Mouse (Mus musculus): ENCODE results near the gene Epha2. TPM values are rescaled to one million over a fixed set of nuclear protein-coding genes. Genes with fewer than 3 reads are reported as not detected.
A peak's percentile ranks its signal among the peaks of the same experiment; 100 is the strongest.

The Epha2 gene
- 3.4 and 3.5 TPM in 2 replicates for polyA plus RNA-seq (2016; fragmentation: Nextera tagmentation; extraction: Ambion mirVana)

GRCm38 (mm10) chr4:141301116-141301553 lies at the start of gene Epha2:
Gene Epha2 (plus strand): TSS chr4:141301240.
- Histone ChIP-seq H3K4me3 (peak within 1 kb of the TSS; percentile 62), H3K27me3 (peaks cover 57% of the 10 kb centered on the region), H3K4me1 (peaks cover 31% of the 10 kb centered on the region), H3K9ac (peak within 1 kb of the TSS; percentile 65), H3K9me3 (no peaks in the 10 kb centered on the region), H3K36me3 (no peaks in the 10 kb centered on the region), H3K27ac (no peak within 1 kb of the TSS), H3K4me2 (replicated peaks) (peak within 1 kb of the TSS; percentile 90)
- ATAC-seq (ENCODE audit: insufficient number of reproducible peaks, insufficient read depth, low FRiP score, low TSS enrichment): no peak
- WGBS: 0% methylated on average over 35 of the region's 35 CpGs

- H3K9me3 ChIP-seq: no peaks in the 10 kb centered on the region; the same call in 1 of the 2 replicates
- H3K27ac ChIP-seq: no peak overlapping the region
- peaks cover 11% of the 10 kb centered on the region for H3K4me1 ChIP-seq
- H3K27me3 ChIP-seq: peaks cover 29% of the 10 kb centered on the region
- 75% methylated on average over 2 of the region's 2 CpGs for WGBS
- H3K4me3 ChIP-seq: no peak overlapping the region
- H3K36me3 ChIP-seq: peaks cover 9% of the 10 kb centered on the region; the same call in 1 of the 2 replicates
- H3K4me2 ChIP-seq (replicated peaks): no peak overlapping the region
- ATAC-seq (ENCODE audit: insufficient number of reproducible peaks, insufficient read depth, low FRiP score, low TSS enrichment): no peak
- H3K9ac ChIP-seq: no peak overlapping the region
Observed at GRCm38 (mm10) chr4:141252641-141253040, 48.4 kb upstream of the Epha2 start.

DNA sequence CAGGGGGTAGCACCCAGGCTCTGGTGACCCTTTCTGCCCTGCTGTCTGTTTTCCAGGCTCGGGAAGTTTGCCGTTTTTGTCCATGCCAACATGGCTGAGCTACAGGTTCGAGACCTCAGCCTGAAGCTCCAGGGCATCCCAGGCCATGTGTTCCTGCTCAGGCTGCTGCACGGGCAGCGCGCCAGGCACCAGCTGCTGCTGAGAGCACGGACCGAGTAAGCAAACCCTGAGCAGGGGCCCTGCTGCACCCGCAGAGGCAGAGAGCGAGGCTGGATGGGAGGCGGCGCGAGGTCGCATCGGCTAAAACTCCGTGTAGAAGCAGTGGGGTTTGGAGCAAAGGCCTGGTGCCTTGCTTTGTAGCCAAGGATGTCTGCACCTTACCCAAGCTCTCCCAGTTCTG lies 46.8 kb upstream of the Epha2 start:
- no peak for ATAC-seq (ENCODE audit: insufficient number of reproducible peaks, insufficient read depth, low FRiP score, low TSS enrichment)
- H3K36me3 ChIP-seq: peaks cover 9% of the 10 kb centered on the region; the same call in 1 of the 2 replicates

DNA sequence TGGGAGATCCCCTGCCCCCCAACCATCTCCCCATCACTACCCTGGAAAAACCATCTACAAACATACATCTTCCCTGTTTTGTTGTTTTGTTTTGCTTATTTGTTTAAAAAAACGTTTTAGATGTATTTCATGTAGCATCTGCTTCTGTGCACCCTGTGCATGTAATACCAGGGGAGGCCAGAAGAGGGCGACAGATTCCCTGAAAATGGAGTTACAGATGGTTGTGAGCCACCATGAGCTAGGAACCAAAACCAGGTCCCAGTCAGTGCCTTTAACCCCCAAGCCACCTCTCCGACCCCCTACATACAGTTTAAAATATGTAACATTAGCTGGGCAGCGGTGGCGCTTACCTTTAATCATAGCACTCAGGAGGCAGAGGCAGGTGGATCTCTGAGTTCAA lies 43.6 kb upstream of the Epha2 start:
- Histone ChIP-seq H3K4me2 (replicated peaks) (no peak overlapping the region), H3K4me1 (peaks cover 9% of the 10 kb centered on the region; the same call in 1 of the 2 replicates), H3K27me3 (no peaks in the 10 kb centered on the region), H3K4me3 (no peak overlapping the region), H3K27ac (no peak overlapping the region), H3K36me3 (peaks cover 9% of the 10 kb centered on the region; the same call in 1 of the 2 replicates), H3K9me3 (no peaks in the 10 kb centered on the region; the same call in 1 of the 2 replicates), H3K9ac (no peak overlapping the region)
- WGBS: 69% methylated on average over 5 of the region's 5 CpGs
- no peak for ATAC-seq (ENCODE audit: insufficient number of reproducible peaks, insufficient read depth, low FRiP score, low TSS enrichment)

More for the DNA sequence above, 46.8 kb upstream of the Epha2 start:
- H3K9ac ChIP-seq: no peak overlapping the region
- H3K4me2 ChIP-seq (replicated peaks): no peak overlapping the region
- H3K4me1 ChIP-seq: 0 out of 2 replicates have a peak, but pooled peaks cover 4% of the 10 kb centered on the region
- no peaks in the 10 kb centered on the region; the same call in 1 of the 2 replicates for H3K9me3 ChIP-seq
- H3K27ac ChIP-seq: no peak overlapping the region
- WGBS: 71% methylated on average over 16 of the region's 16 CpGs
- H3K4me3 ChIP-seq: no peak overlapping the region
- peaks cover 13% of the 10 kb centered on the region for H3K27me3 ChIP-seq

GRCm38 (mm10) chr4:141259413-141259812 lies 41.6 kb upstream of the Epha2 start:
- H3K4me3 ChIP-seq: no peak overlapping the region
- H3K4me2 ChIP-seq (replicated peaks): no peak overlapping the region
- H3K9ac ChIP-seq: no peak overlapping the region
- ATAC-seq (ENCODE audit: insufficient number of reproducible peaks, insufficient read depth, low FRiP score, low TSS enrichment): no peak
- no peak overlapping the region for H3K27ac ChIP-seq
- H3K9me3 ChIP-seq: no peaks in the 10 kb centered on the region; the same call in 1 of the 2 replicates
- peaks cover 9% of the 10 kb centered on the region; the same call in 1 of the 2 replicates for H3K36me3 ChIP-seq
- peaks cover 9% of the 10 kb centered on the region; the same call in 1 of the 2 replicates for H3K4me1 ChIP-seq
- 80% methylated on average over 12 of the region's 12 CpGs for WGBS
- H3K27me3 ChIP-seq: no peaks in the 10 kb centered on the region

- no peak for ATAC-seq (ENCODE audit: insufficient number of reproducible peaks, insufficient read depth, low FRiP score, low TSS enrichment)
- peaks cover 6% of the 10 kb centered on the region; the same call in 1 of the 2 replicates for H3K4me1 ChIP-seq
- H3K4me2 ChIP-seq (replicated peaks): no peak overlapping the region
- peaks cover 9% of the 10 kb centered on the region; the same call in 1 of the 2 replicates for H3K36me3 ChIP-seq
- no peak overlapping the region for H3K4me3 ChIP-seq
- H3K9me3 ChIP-seq: no peaks in the 10 kb centered on the region; the same call in 1 of the 2 replicates
- 59% methylated on average over 16 of the region's 16 CpGs for WGBS
- no peaks in the 10 kb centered on the region for H3K27me3 ChIP-seq
- no peak overlapping the region for H3K9ac ChIP-seq
- H3K27ac ChIP-seq: no peak overlapping the region
Observed at GRCm38 (mm10) chr4:141260007-141260723, 40.9 kb upstream of the Epha2 start.

DNA sequence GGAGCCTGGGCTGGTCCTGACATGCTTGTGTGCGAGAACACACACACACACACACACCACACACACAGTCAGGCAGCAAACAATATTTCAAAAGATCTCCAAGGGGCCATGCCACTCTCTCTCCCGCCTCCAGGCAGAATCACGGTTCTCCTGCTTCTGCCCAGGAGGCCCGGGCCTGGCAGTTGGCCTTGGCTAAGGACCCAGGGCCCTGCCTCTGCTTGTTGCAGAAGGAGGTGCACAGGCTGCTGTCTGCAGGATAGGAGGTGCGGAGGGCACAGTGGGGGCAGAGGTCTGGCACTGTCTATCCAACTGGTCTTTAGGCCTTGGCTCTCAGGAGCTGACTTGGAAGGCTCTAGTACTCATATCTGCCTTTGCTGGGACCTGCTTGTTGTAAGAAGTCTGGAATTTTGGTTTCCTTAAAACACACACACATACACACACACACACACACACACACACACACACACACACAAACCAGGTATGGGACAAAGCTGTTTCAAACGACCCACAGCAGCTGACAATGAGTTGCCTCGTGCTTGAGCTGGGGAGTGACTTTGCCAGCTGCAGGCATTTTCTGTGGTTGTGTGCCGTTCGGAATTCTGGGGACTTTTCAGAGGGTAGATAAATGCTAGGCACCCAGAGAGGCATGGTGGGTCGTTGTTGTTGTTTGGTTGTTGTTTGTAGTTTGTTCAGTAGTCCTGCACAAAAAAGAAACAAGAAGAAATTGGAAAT lies 38.0 kb upstream of the Epha2 start:
- Histone ChIP-seq H3K27me3 (no peaks in the 10 kb centered on the region), H3K4me2 (replicated peaks) (no peak overlapping the region), H3K4me1 (peaks cover 6% of the 10 kb centered on the region; the same call in 1 of the 2 replicates), H3K36me3 (no peaks in the 10 kb centered on the region), H3K27ac (no peak overlapping the region), H3K9me3 (peaks cover 3% of the 10 kb centered on the region; the same call in 1 of the 2 replicates), H3K4me3 (no peak overlapping the region), H3K9ac (no peak overlapping the region)
- ATAC-seq (ENCODE audit: insufficient number of reproducible peaks, insufficient read depth, low FRiP score, low TSS enrichment): no peak
- 77% methylated on average over 10 of the region's 10 CpGs for WGBS

DNA sequence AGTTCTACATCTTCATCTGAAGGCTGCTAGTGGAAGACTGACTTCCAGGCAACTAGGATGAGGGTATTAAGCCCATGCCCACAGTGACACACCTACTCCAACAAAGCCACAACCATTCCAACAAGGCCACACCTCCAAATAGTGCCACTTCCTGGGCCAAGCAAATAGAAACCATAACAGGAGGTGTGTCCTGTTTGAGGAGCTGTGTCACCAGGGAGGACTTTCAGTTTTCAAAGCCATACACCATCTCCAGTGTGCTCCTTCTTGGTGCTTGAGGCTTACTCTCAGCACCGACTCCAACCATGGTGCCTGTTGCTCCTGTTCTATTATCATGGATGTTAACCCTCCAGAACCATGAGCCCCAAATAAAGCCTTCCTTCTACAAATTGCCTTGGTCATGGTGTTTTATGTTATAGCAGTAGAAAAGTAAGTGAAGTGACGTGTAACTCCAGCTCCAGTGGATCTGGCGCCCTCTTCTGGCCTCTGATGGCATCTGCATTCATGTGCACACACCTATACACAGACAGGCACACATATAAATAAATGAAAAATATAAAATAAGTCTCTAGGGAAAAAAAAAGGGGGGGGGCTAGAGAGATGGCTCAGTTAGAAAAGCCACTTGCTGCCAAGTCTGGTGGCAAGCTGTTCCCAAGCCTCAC lies 34.9 kb upstream of the Epha2 start:
- WGBS: 85% methylated on average over 3 of the region's 3 CpGs
- no peaks in the 10 kb centered on the region for H3K27me3 ChIP-seq
- no peaks in the 10 kb centered on the region for H3K4me1 ChIP-seq
- no peak overlapping the region for H3K4me2 ChIP-seq (replicated peaks)
- no peak overlapping the region for H3K4me3 ChIP-seq
- H3K9ac ChIP-seq: no peak overlapping the region
- H3K36me3 ChIP-seq: no peaks in the 10 kb centered on the region
- H3K9me3 ChIP-seq: peaks cover 3% of the 10 kb centered on the region; the same call in 1 of the 2 replicates
- no peak overlapping the region for H3K27ac ChIP-seq
- ATAC-seq (ENCODE audit: insufficient number of reproducible peaks, insufficient read depth, low FRiP score, low TSS enrichment): no peak

DNA sequence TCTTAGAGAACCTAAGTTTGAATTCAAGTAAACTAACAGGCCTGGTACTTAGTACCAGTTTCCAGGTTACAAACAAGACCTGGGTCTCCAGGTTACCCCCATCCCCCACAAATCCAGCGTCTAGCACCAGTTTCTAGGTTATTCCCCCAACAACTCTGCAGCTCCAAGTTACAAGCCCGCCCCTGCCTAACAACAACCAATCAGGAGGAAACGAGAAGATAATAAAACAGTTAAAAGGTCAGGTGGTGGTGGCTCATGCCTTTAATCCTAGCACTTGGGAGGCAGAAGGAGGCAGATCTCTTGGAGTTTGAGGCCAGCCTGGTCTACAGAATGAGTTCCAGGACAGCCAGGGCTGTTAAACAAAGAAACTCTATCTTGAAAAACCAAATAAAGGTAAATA lies 33.8 kb upstream of the Epha2 start:
- Histone ChIP-seq H3K4me2 (replicated peaks) (no peak overlapping the region), H3K27me3 (peaks cover 3% of the 10 kb centered on the region; the same call in 1 of the 2 replicates), H3K4me3 (no peak overlapping the region), H3K4me1 (no peaks in the 10 kb centered on the region), H3K27ac (no peak overlapping the region), H3K9me3 (peaks cover 3% of the 10 kb centered on the region; the same call in 1 of the 2 replicates), H3K9ac (no peak overlapping the region), H3K36me3 (no peaks in the 10 kb centered on the region)
- no peak for ATAC-seq (ENCODE audit: insufficient number of reproducible peaks, insufficient read depth, low FRiP score, low TSS enrichment)
- WGBS: 77% methylated on average over 3 of the region's 3 CpGs

DNA sequence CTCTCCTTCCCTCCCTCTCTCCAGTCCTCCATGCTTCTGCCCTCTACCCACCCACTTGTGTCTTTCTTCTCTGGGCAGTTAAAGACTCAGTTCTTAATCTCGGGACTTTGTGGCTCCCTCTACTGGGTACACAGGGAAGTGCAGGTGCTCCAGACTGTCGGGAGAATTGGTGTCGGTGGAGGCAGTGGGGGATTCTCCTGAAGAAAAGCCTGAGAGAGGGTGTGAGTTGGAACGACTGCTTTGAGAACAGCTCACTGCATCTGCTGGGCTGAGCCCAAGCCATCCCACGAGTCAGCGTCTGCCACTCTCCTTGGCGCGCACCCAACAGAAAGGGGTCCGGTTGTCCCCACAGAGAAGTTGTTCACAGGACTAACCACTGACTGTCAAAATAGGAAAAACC lies 33.2 kb upstream of the Epha2 start:
- Histone ChIP-seq H3K9me3 (peaks cover 3% of the 10 kb centered on the region; the same call in 1 of the 2 replicates), H3K27me3 (peaks cover 3% of the 10 kb centered on the region; the same call in 1 of the 2 replicates), H3K36me3 (no peaks in the 10 kb centered on the region), H3K9ac (no peak overlapping the region), H3K4me3 (no peak overlapping the region), H3K4me1 (no peaks in the 10 kb centered on the region), H3K4me2 (replicated peaks) (no peak overlapping the region), H3K27ac (no peak overlapping the region)
- no peak for ATAC-seq (ENCODE audit: insufficient number of reproducible peaks, insufficient read depth, low FRiP score, low TSS enrichment)
- 41% methylated on average over 9 of the region's 9 CpGs for WGBS

- 82% methylated on average over 4 of the region's 4 CpGs for WGBS
- peaks cover 3% of the 10 kb centered on the region; the same call in 1 of the 2 replicates for H3K9me3 ChIP-seq
Observed at GRCm38 (mm10) chr4:141268350-141268749, 32.7 kb upstream of the Epha2 start.

More at GRCm38 (mm10) chr4:141268350-141268749, 32.7 kb upstream of the Epha2 start:
- Histone ChIP-seq H3K27ac (no peak overlapping the region), H3K9ac (no peak overlapping the region), H3K4me2 (replicated peaks) (no peak overlapping the region), H3K36me3 (no peaks in the 10 kb centered on the region), H3K4me1 (no peaks in the 10 kb centered on the region; the same call in 1 of the 2 replicates), H3K4me3 (no peak overlapping the region), H3K27me3 (peaks cover 3% of the 10 kb centered on the region; the same call in 1 of the 2 replicates)
- no peak for ATAC-seq (ENCODE audit: insufficient number of reproducible peaks, insufficient read depth, low FRiP score, low TSS enrichment)
